Mouse (Mus musculus): ENCODE data around the gene Btbd19. TPM values are rescaled to one million over a fixed set of nuclear protein-coding genes. Genes with fewer than 3 reads are reported as not detected.

Btbd19 gene
- polyA plus RNA-seq, 1 experiment from 2014 or later, result 5.1 TPM

GRCm38 (mm10) chr4:117134601-117134995, 9.1 kb upstream of the Btbd19 start:
- Histone ChIP-seq H3K27ac (no peak overlapping the region), H3K9ac (replicated peaks) (no peak overlapping the region), H3K36me3 (no peaks in the 10 kb centered on the region), H3K4me1 (replicated peaks) (peaks cover 19% of the 10 kb centered on the region), H3K4me3 (replicated peaks) (no peak overlapping the region), H3K9me3 (no peaks in the 10 kb centered on the region), H3K27me3 (peaks cover 35% of the 10 kb centered on the region), H3K4me2 (peak overlapping the region; percentile 95; the same call in 1 of the 2 replicates)
- WGBS, result 39% methylated on average over 2 of the region's 2 CpGs
- ATAC-seq (ENCODE audit: insufficient number of reproducible peaks, insufficient read depth, low FRiP score, low TSS enrichment, low read depth), result no peak

GRCm38 (mm10) chr4:117133817-117134600, 8.5 kb upstream of the Btbd19 start, which contains the start of gene Plk3:
Plk3 (minus strand) TSS chr4:117133963.
- Histone ChIP-seq H3K27ac (no peak within 1 kb of the TSS), H3K9ac (replicated peaks) (peak within 1 kb of the TSS; percentile 80), H3K4me1 (replicated peaks) (peaks cover 19% of the 10 kb centered on the region), H3K36me3 (peaks cover under 1% of the 10 kb centered on the region; the same call in 1 of the 2 replicates), H3K9me3 (no peaks in the 10 kb centered on the region), H3K27me3 (peaks cover 35% of the 10 kb centered on the region), H3K4me2 (peak within 1 kb of the TSS; percentile 95), H3K4me3 (replicated peaks) (peak within 1 kb of the TSS; percentile 85)
- WGBS, result 2% methylated on average over 45 of the region's 48 CpGs
- ATAC-seq (ENCODE audit: insufficient number of reproducible peaks, insufficient read depth, low FRiP score, low TSS enrichment, low read depth), result peak; percentile 86

- peaks cover 35% of the 10 kb centered on the region for H3K27me3 ChIP-seq
- peak; percentile 24 for ATAC-seq (ENCODE audit: insufficient number of reproducible peaks, insufficient read depth, low FRiP score, low TSS enrichment, low read depth)
- 1% methylated on average over 42 of the region's 42 CpGs for WGBS
- H3K27ac ChIP-seq, result no peak overlapping the region
- peak overlapping the region; percentile 85 for H3K4me3 ChIP-seq (replicated peaks)
- peaks cover 7% of the 10 kb centered on the region for H3K36me3 ChIP-seq
- H3K4me1 ChIP-seq (replicated peaks), result peaks cover 19% of the 10 kb centered on the region
- peak overlapping the region; percentile 95 for H3K4me2 ChIP-seq
- H3K9ac ChIP-seq (replicated peaks), result peak overlapping the region; percentile 80
- no peaks in the 10 kb centered on the region for H3K9me3 ChIP-seq
Observed at GRCm38 (mm10) chr4:117133366-117133796, 7.9 kb upstream of the Btbd19 start.

GRCm38 (mm10) chr4:117132794-117133143, 7.2 kb upstream of the Btbd19 start:
- Histone ChIP-seq H3K27me3 (peaks cover 35% of the 10 kb centered on the region), H3K9ac (replicated peaks) (peak overlapping the region; percentile 80; the same call in 1 of the 2 replicates), H3K27ac (no peak overlapping the region), H3K9me3 (no peaks in the 10 kb centered on the region), H3K4me1 (replicated peaks) (peaks cover 19% of the 10 kb centered on the region), H3K36me3 (peaks cover 12% of the 10 kb centered on the region), H3K4me3 (replicated peaks) (peak overlapping the region; percentile 85), H3K4me2 (peak overlapping the region; percentile 95)
- no peak for ATAC-seq (ENCODE audit: insufficient number of reproducible peaks, insufficient read depth, low FRiP score, low TSS enrichment, low read depth)
- WGBS, result 10% methylated on average over 11 of the region's 11 CpGs

- WGBS, result 24% methylated on average over 7 of the region's 7 CpGs
- peaks cover 35% of the 10 kb centered on the region for H3K27me3 ChIP-seq
Observed at GRCm38 (mm10) chr4:117131890-117132793, 6.6 kb upstream of the Btbd19 start.

GRCm38 (mm10) chr4:117131198-117131597, 5.7 kb upstream of the Btbd19 start:
- no peak for ATAC-seq (ENCODE audit: insufficient number of reproducible peaks, insufficient read depth, low FRiP score, low TSS enrichment, low read depth)
- 78% methylated on average over 6 of the region's 6 CpGs for WGBS
- Histone ChIP-seq H3K27me3 (peaks cover 34% of the 10 kb centered on the region), H3K9me3 (no peaks in the 10 kb centered on the region), H3K27ac (no peak overlapping the region), H3K9ac (replicated peaks) (no peak overlapping the region), H3K4me3 (replicated peaks) (no peak overlapping the region), H3K4me1 (replicated peaks) (peaks cover 20% of the 10 kb centered on the region), H3K4me2 (no peak overlapping the region), H3K36me3 (peaks cover 12% of the 10 kb centered on the region)

More at GRCm38 (mm10) chr4:117131890-117132793, 6.6 kb upstream of the Btbd19 start:
- H3K36me3 ChIP-seq, result peaks cover 12% of the 10 kb centered on the region
- H3K4me3 ChIP-seq (replicated peaks), result peak overlapping the region; percentile 85
- H3K9me3 ChIP-seq, result no peaks in the 10 kb centered on the region
- peak overlapping the region; percentile 95 for H3K4me2 ChIP-seq
- peaks cover 19% of the 10 kb centered on the region for H3K4me1 ChIP-seq (replicated peaks)
- H3K27ac ChIP-seq, result no peak overlapping the region
- H3K9ac ChIP-seq (replicated peaks), result no peak overlapping the region
- no peak for ATAC-seq (ENCODE audit: insufficient number of reproducible peaks, insufficient read depth, low FRiP score, low TSS enrichment, low read depth)

- H3K36me3 ChIP-seq, result peaks cover 12% of the 10 kb centered on the region
- WGBS, result 70% methylated on average over 6 of the region's 6 CpGs
- no peak overlapping the region for H3K27ac ChIP-seq
- no peak overlapping the region for H3K4me3 ChIP-seq (replicated peaks)
- H3K9ac ChIP-seq (replicated peaks), result no peak overlapping the region
- H3K9me3 ChIP-seq, result no peaks in the 10 kb centered on the region
- no peak overlapping the region for H3K4me2 ChIP-seq
- no peak for ATAC-seq (ENCODE audit: insufficient number of reproducible peaks, insufficient read depth, low FRiP score, low TSS enrichment, low read depth)
- H3K27me3 ChIP-seq, result peaks cover 30% of the 10 kb centered on the region
- peaks cover 24% of the 10 kb centered on the region for H3K4me1 ChIP-seq (replicated peaks)
Observed at GRCm38 (mm10) chr4:117130790-117131189, 5.3 kb upstream of the Btbd19 start.

GRCm38 (mm10) chr4:117127991-117128686, 2.6 kb upstream of the Btbd19 start:
- Histone ChIP-seq H3K4me3 (replicated peaks) (no peak overlapping the region), H3K27me3 (peaks cover 20% of the 10 kb centered on the region), H3K36me3 (peaks cover 12% of the 10 kb centered on the region), H3K9ac (replicated peaks) (no peak overlapping the region), H3K4me2 (no peak overlapping the region), H3K4me1 (replicated peaks) (peaks cover 31% of the 10 kb centered on the region), H3K9me3 (no peaks in the 10 kb centered on the region), H3K27ac (no peak overlapping the region)
- no peak for ATAC-seq (ENCODE audit: insufficient number of reproducible peaks, insufficient read depth, low FRiP score, low TSS enrichment, low read depth)
- WGBS, result 90% methylated on average over 33 of the region's 33 CpGs

- peaks cover 12% of the 10 kb centered on the region for H3K36me3 ChIP-seq
- peaks cover 7% of the 10 kb centered on the region for H3K27me3 ChIP-seq
- no peak within 1 kb of the TSS for H3K4me3 ChIP-seq (replicated peaks)
- ATAC-seq (ENCODE audit: insufficient number of reproducible peaks, insufficient read depth, low FRiP score, low TSS enrichment, low read depth), result no peak
- peak within 1 kb of the TSS; percentile 51 for H3K9ac ChIP-seq (replicated peaks)
- peak within 1 kb of the TSS; percentile 37 for H3K4me2 ChIP-seq
- H3K27ac ChIP-seq, result peak within 1 kb of the TSS; percentile 81
- WGBS, result 82% methylated on average over 9 of the region's 9 CpGs
- no peaks in the 10 kb centered on the region for H3K9me3 ChIP-seq
- H3K4me1 ChIP-seq (replicated peaks), result peaks cover 23% of the 10 kb centered on the region
Observed at GRCm38 (mm10) chr4:117126675-117127290, 1.3 kb upstream of the Btbd19 start, which contains the start of gene Tctex1d4. Tctex1d4 (plus strand) TSS chr4:117126794.

- ATAC-seq (ENCODE audit: insufficient number of reproducible peaks, insufficient read depth, low FRiP score, low TSS enrichment, low read depth), result no peak
Observed at GRCm38 (mm10) chr4:117125910-117126674, 567 bp upstream of the Btbd19 start.

More at GRCm38 (mm10) chr4:117125910-117126674, 567 bp upstream of the Btbd19 start:
- H3K4me2 ChIP-seq, result peak overlapping the region; percentile 37; the same call in 1 of the 2 replicates
- peak overlapping the region; percentile 51 for H3K9ac ChIP-seq (replicated peaks)
- H3K4me3 ChIP-seq (replicated peaks), result no peak overlapping the region
- peak overlapping the region; percentile 81 for H3K27ac ChIP-seq
- no peaks in the 10 kb centered on the region for H3K9me3 ChIP-seq
- H3K36me3 ChIP-seq, result peaks cover 12% of the 10 kb centered on the region
- 38% methylated on average over 15 of the region's 15 CpGs for WGBS
- peaks cover 24% of the 10 kb centered on the region for H3K4me1 ChIP-seq (replicated peaks)
- no peaks in the 10 kb centered on the region for H3K27me3 ChIP-seq

Data from limb, embryonic 12.5 days (tissue).